Mouse (Mus musculus): ENCODE data around the gene Focad. TPM values are rescaled to one million over a fixed set of nuclear protein-coding genes. Genes with fewer than 3 reads are reported as not detected.

The Focad gene
- total and polyA plus RNA-seq, 2 experiments from 2014 or later: 5.0 to 13.2 TPM

DNA sequence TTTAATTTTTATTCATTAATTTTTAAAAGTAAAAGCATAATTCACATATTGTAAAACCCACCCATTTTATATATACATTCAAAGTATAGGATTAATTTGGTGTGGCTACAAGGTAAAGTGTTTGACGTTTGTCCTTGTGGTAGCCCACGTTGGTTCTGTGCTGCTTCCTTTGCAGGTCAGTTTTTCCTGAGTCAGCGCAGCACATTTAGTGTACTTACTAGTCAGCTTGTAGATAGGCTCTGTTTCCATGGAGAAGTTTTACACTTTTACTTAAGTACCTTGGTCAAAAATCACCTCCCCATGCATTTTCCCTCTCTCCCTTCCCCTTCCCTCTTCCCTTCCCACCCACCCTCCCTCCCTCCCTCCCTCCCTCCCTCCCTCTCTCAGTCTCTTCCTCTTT lies 220.5 kb downstream of the Focad start:
- Histone ChIP-seq H3K4me1 (ENCODE audit: control insufficient read depth, insufficient read depth) (no peaks in the 10 kb centered on the region), H3K4me3 (ENCODE audit: low read depth, low read length) (no peak overlapping the region), H3K9ac (replicated peaks; ENCODE audit: low read depth, low read length) (no peak overlapping the region), H3K27me3 (ENCODE audit: control insufficient read depth, insufficient read depth, low read length) (no peaks in the 10 kb centered on the region), H3K4me2 (ENCODE audit: low read depth, low read length) (no peak overlapping the region), H3K9me3 (replicated peaks; ENCODE audit: control insufficient read depth, low read length) (no peaks in the 10 kb centered on the region), H3K27ac (ENCODE audit: low read depth) (no peak overlapping the region), H3K36me3 (replicated peaks; ENCODE audit: control insufficient read depth, insufficient read depth, low read length) (no peaks in the 10 kb centered on the region)
- 77% methylated on average over 3 of the region's 3 CpGs for WGBS
- DNase-seq (ENCODE audit: low spot score) (no peak), ATAC-seq (ENCODE audit: insufficient read depth, low read depth) (no peak)
- TF ChIP-seq CTCF (IDR thresholded peaks at IDR 0.05; ENCODE audit: low read depth): no peak
- TF ChIP-seq EP300 (IDR thresholded peaks at IDR 0.05; ENCODE audit: low read depth): no peak

DNA sequence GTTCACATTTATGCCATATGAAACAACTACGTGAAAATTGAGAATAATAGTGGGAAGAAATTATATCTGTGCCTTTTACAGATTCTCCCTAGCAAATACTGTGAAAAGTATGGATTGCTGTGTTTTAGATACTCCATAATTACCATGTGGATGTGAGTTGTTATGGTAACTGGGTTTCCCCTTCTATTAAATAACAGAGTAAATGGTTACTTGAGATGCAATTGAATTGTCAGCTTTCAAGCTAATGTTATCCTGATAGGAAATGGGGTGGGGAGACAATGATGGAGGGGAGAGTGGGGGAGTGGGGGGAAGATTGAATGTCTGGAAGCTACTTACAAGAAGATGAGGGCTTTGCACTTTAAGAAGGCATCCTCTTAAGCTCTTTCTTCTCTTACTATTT lies 225.6 kb downstream of the Focad start:
- no peak overlapping the region for H3K4me3 ChIP-seq (ENCODE audit: low read depth, low read length)
- DNase-seq (ENCODE audit: low spot score): no peak
- no peaks in the 10 kb centered on the region for H3K27me3 ChIP-seq (ENCODE audit: control insufficient read depth, insufficient read depth, low read length)
- no peaks in the 10 kb centered on the region for H3K9me3 ChIP-seq (replicated peaks; ENCODE audit: control insufficient read depth, low read length)
- no peaks in the 10 kb centered on the region for H3K4me1 ChIP-seq (ENCODE audit: control insufficient read depth, insufficient read depth)
- no peak overlapping the region for H3K27ac ChIP-seq (ENCODE audit: low read depth)
- H3K4me2 ChIP-seq (ENCODE audit: low read depth, low read length): no peak overlapping the region
- TF ChIP-seq EP300 (IDR thresholded peaks at IDR 0.05; ENCODE audit: low read depth): no peak
- TF ChIP-seq CTCF (IDR thresholded peaks at IDR 0.05; ENCODE audit: low read depth): no peak
- WGBS: 81% methylated on average over 1 of the region's 1 CpGs
- ATAC-seq (ENCODE audit: insufficient read depth, low read depth): no peak
- H3K9ac ChIP-seq (replicated peaks; ENCODE audit: low read depth, low read length): no peak overlapping the region
- H3K36me3 ChIP-seq (replicated peaks; ENCODE audit: control insufficient read depth, insufficient read depth, low read length): no peaks in the 10 kb centered on the region

GRCm38 (mm10) chr4:88325392-88325791 lies 231.0 kb downstream of the Focad start:
- Histone ChIP-seq H3K9me3 (replicated peaks; ENCODE audit: control insufficient read depth, low read length) (no peaks in the 10 kb centered on the region), H3K4me3 (ENCODE audit: low read depth, low read length) (no peak overlapping the region), H3K4me2 (ENCODE audit: low read depth, low read length) (no peak overlapping the region), H3K27ac (ENCODE audit: low read depth) (no peak overlapping the region), H3K9ac (replicated peaks; ENCODE audit: low read depth, low read length) (no peak overlapping the region), H3K36me3 (replicated peaks; ENCODE audit: control insufficient read depth, insufficient read depth, low read length) (no peaks in the 10 kb centered on the region), H3K27me3 (ENCODE audit: control insufficient read depth, insufficient read depth, low read length) (no peaks in the 10 kb centered on the region), H3K4me1 (ENCODE audit: control insufficient read depth, insufficient read depth) (no peaks in the 10 kb centered on the region)
- TF ChIP-seq EP300 (IDR thresholded peaks at IDR 0.05; ENCODE audit: low read depth) (no peak), CTCF (IDR thresholded peaks at IDR 0.05; ENCODE audit: low read depth) (no peak)
- ATAC-seq (ENCODE audit: insufficient read depth, low read depth) (no peak), DNase-seq (ENCODE audit: low spot score) (no peak)
- 83% methylated on average over 5 of the region's 5 CpGs for WGBS

GRCm38 (mm10) chr4:88334533-88334932 lies 240.1 kb downstream of the Focad start:
- H3K27ac ChIP-seq (ENCODE audit: low read depth): no peak overlapping the region
- no peak overlapping the region for H3K4me2 ChIP-seq (ENCODE audit: low read depth, low read length)
- H3K9ac ChIP-seq (replicated peaks; ENCODE audit: low read depth, low read length): no peak overlapping the region
- H3K4me1 ChIP-seq (ENCODE audit: control insufficient read depth, insufficient read depth): no peaks in the 10 kb centered on the region
- no peak for DNase-seq (ENCODE audit: low spot score)
- TF ChIP-seq EP300 (IDR thresholded peaks at IDR 0.05; ENCODE audit: low read depth) (no peak), CTCF (IDR thresholded peaks at IDR 0.05; ENCODE audit: low read depth) (no peak)
- H3K27me3 ChIP-seq (ENCODE audit: control insufficient read depth, insufficient read depth, low read length): no peaks in the 10 kb centered on the region
- H3K4me3 ChIP-seq (ENCODE audit: low read depth, low read length): no peak overlapping the region
- ATAC-seq (ENCODE audit: insufficient read depth, low read depth): no peak
- no peaks in the 10 kb centered on the region for H3K36me3 ChIP-seq (replicated peaks; ENCODE audit: control insufficient read depth, insufficient read depth, low read length)
- WGBS: 58% methylated on average over 4 of the region's 4 CpGs
- no peaks in the 10 kb centered on the region for H3K9me3 ChIP-seq (replicated peaks; ENCODE audit: control insufficient read depth, low read length)

DNA sequence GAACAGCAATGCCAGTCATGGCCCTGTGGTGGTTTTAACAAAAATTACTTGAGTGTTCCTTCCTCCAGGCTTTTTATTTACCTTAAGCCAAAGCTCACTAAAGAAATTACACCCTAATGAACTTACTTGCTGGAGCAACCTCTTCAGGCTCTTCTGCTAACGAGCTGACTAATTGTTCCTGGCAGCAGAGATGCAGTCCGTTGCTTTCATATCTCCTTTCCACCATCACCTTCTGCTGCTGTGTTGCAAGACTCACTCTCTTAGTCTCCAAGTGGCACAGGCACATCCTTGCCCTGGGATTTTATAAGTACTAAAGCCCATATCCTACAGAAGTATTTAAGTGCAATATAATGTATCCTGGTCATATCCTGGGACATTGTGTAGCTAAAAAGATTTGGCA lies 242.3 kb downstream of the Focad start:
- Histone ChIP-seq H3K4me3 (ENCODE audit: low read depth, low read length) (no peak overlapping the region), H3K27ac (ENCODE audit: low read depth) (no peak overlapping the region), H3K4me2 (ENCODE audit: low read depth, low read length) (no peak overlapping the region), H3K27me3 (ENCODE audit: control insufficient read depth, insufficient read depth, low read length) (no peaks in the 10 kb centered on the region), H3K4me1 (ENCODE audit: control insufficient read depth, insufficient read depth) (no peaks in the 10 kb centered on the region), H3K9me3 (replicated peaks; ENCODE audit: control insufficient read depth, low read length) (no peaks in the 10 kb centered on the region), H3K9ac (replicated peaks; ENCODE audit: low read depth, low read length) (no peak overlapping the region), H3K36me3 (replicated peaks; ENCODE audit: control insufficient read depth, insufficient read depth, low read length) (no peaks in the 10 kb centered on the region)
- DNase-seq (ENCODE audit: low spot score) (no peak), ATAC-seq (ENCODE audit: insufficient read depth, low read depth) (no peak)
- TF ChIP-seq CTCF (IDR thresholded peaks at IDR 0.05; ENCODE audit: low read depth) (no peak), EP300 (IDR thresholded peaks at IDR 0.05; ENCODE audit: low read depth) (no peak)
- 62% methylated on average over 2 of the region's 2 CpGs for WGBS

GRCm38 (mm10) chr4:88337365-88337764 lies 242.9 kb downstream of the Focad start:
- Histone ChIP-seq H3K27ac (ENCODE audit: low read depth) (no peak overlapping the region), H3K9me3 (replicated peaks; ENCODE audit: control insufficient read depth, low read length) (no peaks in the 10 kb centered on the region), H3K4me3 (ENCODE audit: low read depth, low read length) (no peak overlapping the region), H3K9ac (replicated peaks; ENCODE audit: low read depth, low read length) (no peak overlapping the region), H3K4me1 (ENCODE audit: control insufficient read depth, insufficient read depth) (no peaks in the 10 kb centered on the region), H3K27me3 (ENCODE audit: control insufficient read depth, insufficient read depth, low read length) (no peaks in the 10 kb centered on the region), H3K4me2 (ENCODE audit: low read depth, low read length) (no peak overlapping the region), H3K36me3 (replicated peaks; ENCODE audit: control insufficient read depth, insufficient read depth, low read length) (no peaks in the 10 kb centered on the region)
- DNase-seq (ENCODE audit: low spot score): no peak
- no peak for TF ChIP-seq CTCF (IDR thresholded peaks at IDR 0.05; ENCODE audit: low read depth)
- TF ChIP-seq EP300 (IDR thresholded peaks at IDR 0.05; ENCODE audit: low read depth): no peak
- ATAC-seq (ENCODE audit: insufficient read depth, low read depth): no peak
- 67% methylated on average over 2 of the region's 2 CpGs for WGBS
